Mouse (Mus musculus): ENCODE measurements around the gene Abcc1. TPM values are rescaled to one million over a fixed set of nuclear protein-coding genes. Genes with fewer than 3 reads are reported as not detected.

Abcc1 gene
- total and polyA plus RNA-seq, 2 experiments from 2014 or later, result 2.0 to 6.7 TPM

DNA sequence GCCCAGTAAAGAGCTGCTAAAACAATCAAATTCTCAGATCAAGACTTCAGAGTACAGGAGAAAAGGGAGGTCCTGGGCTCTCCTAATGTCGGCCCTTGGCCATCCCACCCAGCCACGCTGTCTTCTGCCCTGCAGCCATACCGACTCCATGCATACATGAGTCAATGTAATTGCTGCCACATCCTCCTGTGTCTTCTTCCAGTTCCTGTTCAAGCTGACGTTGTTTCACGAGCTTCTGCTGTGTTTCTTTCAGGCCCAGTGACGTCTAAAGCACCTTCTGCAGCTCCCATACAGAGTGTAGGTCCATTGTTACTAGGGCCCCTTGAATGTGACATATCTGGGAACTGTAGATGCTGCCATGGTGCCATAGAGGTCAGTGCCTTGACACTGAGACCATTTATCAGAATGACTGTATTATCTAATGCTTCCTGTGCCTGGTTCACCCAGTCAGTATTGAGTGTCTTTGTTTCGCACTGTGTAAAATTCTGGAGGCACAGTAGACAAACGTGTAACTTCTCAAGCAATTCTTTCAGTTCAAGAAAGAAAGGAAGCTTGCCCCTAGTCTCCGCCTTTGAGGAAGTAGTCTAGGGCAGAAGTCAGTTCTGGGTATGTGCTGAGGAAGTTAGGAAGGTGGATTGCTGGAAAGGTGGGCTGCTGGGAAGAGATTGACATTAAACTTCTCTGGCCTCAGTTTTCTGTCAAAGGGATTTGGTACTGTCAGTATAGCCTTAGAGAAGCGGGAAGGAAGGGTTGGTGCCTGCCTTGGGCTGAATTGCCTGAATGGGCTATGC is 116.3 kb downstream of the Abcc1 start:
- Histone ChIP-seq H3K4me3 (ENCODE audit: low read depth, low read length) (no peak overlapping the region), H3K36me3 (replicated peaks; ENCODE audit: control insufficient read depth, insufficient read depth, low read length) (peaks cover 9% of the 10 kb centered on the region), H3K4me2 (ENCODE audit: low read depth, low read length) (no peak overlapping the region), H3K27ac (ENCODE audit: low read depth) (no peak overlapping the region), H3K9ac (replicated peaks; ENCODE audit: low read depth, low read length) (no peak overlapping the region), H3K4me1 (ENCODE audit: control insufficient read depth, insufficient read depth) (no peaks in the 10 kb centered on the region), H3K27me3 (ENCODE audit: control insufficient read depth, insufficient read depth, low read length) (no peaks in the 10 kb centered on the region), H3K9me3 (replicated peaks; ENCODE audit: control insufficient read depth, low read length) (no peaks in the 10 kb centered on the region)
- DNase-seq (ENCODE audit: low spot score), result no peak
- ATAC-seq (ENCODE audit: insufficient read depth, low read depth), result no peak
- 59% methylated on average over 10 of the region's 10 CpGs for WGBS
- TF ChIP-seq CTCF (IDR thresholded peaks at IDR 0.05; ENCODE audit: low read depth), result no peak
- TF ChIP-seq EP300 (IDR thresholded peaks at IDR 0.05; ENCODE audit: low read depth), result no peak

GRCm38 (mm10) chr16:14479641-14480040 is 118.3 kb downstream of the Abcc1 start:
- no peak for ATAC-seq (ENCODE audit: insufficient read depth, low read depth)
- Histone ChIP-seq H3K27me3 (ENCODE audit: control insufficient read depth, insufficient read depth, low read length) (no peaks in the 10 kb centered on the region), H3K9me3 (replicated peaks; ENCODE audit: control insufficient read depth, low read length) (no peaks in the 10 kb centered on the region), H3K9ac (replicated peaks; ENCODE audit: low read depth, low read length) (no peak overlapping the region), H3K4me3 (ENCODE audit: low read depth, low read length) (no peak overlapping the region), H3K36me3 (replicated peaks; ENCODE audit: control insufficient read depth, insufficient read depth, low read length) (no peaks in the 10 kb centered on the region), H3K4me2 (ENCODE audit: low read depth, low read length) (no peak overlapping the region), H3K27ac (ENCODE audit: low read depth) (no peak overlapping the region), H3K4me1 (ENCODE audit: control insufficient read depth, insufficient read depth) (no peaks in the 10 kb centered on the region)
- WGBS, result 88% methylated on average over 2 of the region's 2 CpGs
- no peak for TF ChIP-seq EP300 (IDR thresholded peaks at IDR 0.05; ENCODE audit: low read depth)
- no peak for TF ChIP-seq CTCF (IDR thresholded peaks at IDR 0.05; ENCODE audit: low read depth)
- DNase-seq (ENCODE audit: low spot score), result no peak

- Histone ChIP-seq H3K9ac (replicated peaks; ENCODE audit: low read depth, low read length) (no peak overlapping the region), H3K36me3 (replicated peaks; ENCODE audit: control insufficient read depth, insufficient read depth, low read length) (no peaks in the 10 kb centered on the region), H3K4me1 (ENCODE audit: control insufficient read depth, insufficient read depth) (no peaks in the 10 kb centered on the region), H3K9me3 (replicated peaks; ENCODE audit: control insufficient read depth, low read length) (no peaks in the 10 kb centered on the region), H3K27me3 (ENCODE audit: control insufficient read depth, insufficient read depth, low read length) (no peaks in the 10 kb centered on the region), H3K4me2 (ENCODE audit: low read depth, low read length) (no peak overlapping the region), H3K4me3 (ENCODE audit: low read depth, low read length) (no peak overlapping the region), H3K27ac (ENCODE audit: low read depth) (no peak overlapping the region)
- 56% methylated on average over 1 of the region's 1 CpGs for WGBS
- no peak for TF ChIP-seq CTCF (IDR thresholded peaks at IDR 0.05; ENCODE audit: low read depth)
- DNase-seq (ENCODE audit: low spot score) (no peak), ATAC-seq (ENCODE audit: insufficient read depth, low read depth) (no peak)
Measured at GRCm38 (mm10) chr16:14483221-14483620, 121.9 kb downstream of the Abcc1 start.

GRCm38 (mm10) chr16:14493491-14494114 is 132.2 kb downstream of the Abcc1 start:
- no peak overlapping the region for H3K4me3 ChIP-seq (ENCODE audit: low read depth, low read length)
- no peaks in the 10 kb centered on the region for H3K4me1 ChIP-seq (ENCODE audit: control insufficient read depth, insufficient read depth)
- H3K9me3 ChIP-seq (replicated peaks; ENCODE audit: control insufficient read depth, low read length), result no peaks in the 10 kb centered on the region
- DNase-seq (ENCODE audit: low spot score) (peak; percentile 24), ATAC-seq (ENCODE audit: insufficient read depth, low read depth) (no peak)
- H3K36me3 ChIP-seq (replicated peaks; ENCODE audit: control insufficient read depth, insufficient read depth, low read length), result no peaks in the 10 kb centered on the region
- peak; percentile 54 for TF ChIP-seq CTCF (IDR thresholded peaks at IDR 0.05; ENCODE audit: low read depth)
- TF ChIP-seq EP300 (IDR thresholded peaks at IDR 0.05; ENCODE audit: low read depth), result no peak
- no peaks in the 10 kb centered on the region for H3K27me3 ChIP-seq (ENCODE audit: control insufficient read depth, insufficient read depth, low read length)
- no peak overlapping the region for H3K27ac ChIP-seq (ENCODE audit: low read depth)
- H3K4me2 ChIP-seq (ENCODE audit: low read depth, low read length), result no peak overlapping the region
- 74% methylated on average over 2 of the region's 2 CpGs for WGBS
- H3K9ac ChIP-seq (replicated peaks; ENCODE audit: low read depth, low read length), result no peak overlapping the region

DNA sequence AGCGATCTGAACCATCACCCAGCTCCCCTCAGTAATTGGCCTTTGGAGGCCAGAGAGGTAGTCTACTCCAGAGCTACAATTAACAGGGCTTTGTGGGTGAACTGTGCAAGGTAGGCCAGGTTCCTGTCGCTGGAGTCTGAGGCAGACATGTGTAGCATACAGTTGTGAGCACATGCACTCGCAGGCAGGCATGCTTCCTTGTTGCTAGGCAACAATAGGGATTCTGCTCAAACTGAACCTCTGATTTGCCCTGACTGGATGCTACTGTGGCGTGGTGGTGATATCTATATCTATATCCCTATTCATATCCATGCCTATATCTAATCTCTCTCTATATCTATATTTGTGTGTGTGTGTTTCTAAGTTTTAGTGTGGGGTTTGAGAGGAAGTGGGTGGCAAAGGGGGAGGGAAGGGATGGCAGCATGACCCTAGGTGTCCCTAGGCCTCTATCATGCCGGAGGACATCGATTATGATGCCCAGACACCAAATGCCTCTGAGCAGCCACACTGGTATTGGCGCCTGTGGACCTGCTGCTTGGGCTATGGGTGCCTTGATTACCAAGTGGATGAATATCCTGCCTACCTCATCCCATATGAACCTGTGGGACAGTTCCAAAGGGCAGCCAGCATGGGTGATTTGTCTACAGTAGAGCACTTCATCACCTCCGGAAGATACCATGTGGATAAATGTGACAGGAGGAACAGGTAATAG is 140.4 kb downstream of the Abcc1 start:
- H3K9ac ChIP-seq (replicated peaks; ENCODE audit: low read depth, low read length), result no peak overlapping the region
- no peak overlapping the region for H3K27ac ChIP-seq (ENCODE audit: low read depth)
- H3K4me1 ChIP-seq (ENCODE audit: control insufficient read depth, insufficient read depth), result no peaks in the 10 kb centered on the region
- no peak overlapping the region for H3K4me3 ChIP-seq (ENCODE audit: low read depth, low read length)
- WGBS, result 70% methylated on average over 8 of the region's 8 CpGs
- no peaks in the 10 kb centered on the region for H3K36me3 ChIP-seq (replicated peaks; ENCODE audit: control insufficient read depth, insufficient read depth, low read length)
- no peaks in the 10 kb centered on the region for H3K27me3 ChIP-seq (ENCODE audit: control insufficient read depth, insufficient read depth, low read length)
- H3K9me3 ChIP-seq (replicated peaks; ENCODE audit: control insufficient read depth, low read length), result no peaks in the 10 kb centered on the region
- ATAC-seq (ENCODE audit: insufficient read depth, low read depth), result no peak
- H3K4me2 ChIP-seq (ENCODE audit: low read depth, low read length), result no peak overlapping the region
- no peak for DNase-seq (ENCODE audit: low spot score)
- TF ChIP-seq EP300 (IDR thresholded peaks at IDR 0.05; ENCODE audit: low read depth) (no peak), CTCF (IDR thresholded peaks at IDR 0.05; ENCODE audit: low read depth) (no peak)

Measured in heart, postnatal 0 days (tissue).